Mouse (Mus musculus) ES-CJ7 (cell line): ENCODE results near the gene Gm42517.
A peak's percentile ranks its signal among the peaks of the same experiment; 100 is the strongest.

Experiments used
- DNase-seq: peaks from one replicate; pipeline ENCODE4 v3.0.0; 2011; ENCODE audit warnings: low read depth, low spot score

Gene Gm42517

GRCm38 (mm10) chr5:108367871-108368332 lies at the start of gene Gm42517:
TSS of gene Gm42517 (minus strand) at chr5:108367922.
- peak; percentile 36 for DNase-seq

GRCm38 (mm10) chr5:108414711-108415110 lies 47.0 kb upstream of the Gm42517 start:
- no peak for DNase-seq

GRCm38 (mm10) chr5:108406977-108407376 lies 39.3 kb upstream of the Gm42517 start:
- no peak for DNase-seq

- no peak for DNase-seq
These were observed 37.7 kb upstream of the Gm42517 start for GRCm38 (mm10) chr5:108405460-108405859.

GRCm38 (mm10) chr5:108403453-108403852 lies 35.7 kb upstream of the Gm42517 start:
- DNase-seq, result no peak

GRCm38 (mm10) chr5:108389744-108390143 lies 22.0 kb upstream of the Gm42517 start:
- DNase-seq, result no peak

- DNase-seq, result no peak
These were observed 20.5 kb upstream of the Gm42517 start, which contains the start of gene Pde6b for GRCm38 (mm10) chr5:108388201-108388600. TSS of gene Pde6b (plus strand) at chr5:108388391.

GRCm38 (mm10) chr5:108386449-108386848 lies 18.7 kb upstream of the Gm42517 start:
- DNase-seq, result no peak

- DNase-seq, result no peak
These were observed 17.9 kb upstream of the Gm42517 start for GRCm38 (mm10) chr5:108385632-108386031.

- no peak for DNase-seq
These were observed 10.6 kb upstream of the Gm42517 start for GRCm38 (mm10) chr5:108378346-108378745.

GRCm38 (mm10) chr5:108376059-108376458 lies 8.3 kb upstream of the Gm42517 start:
- DNase-seq, result no peak

- no peak for DNase-seq
These were observed 6.4 kb upstream of the Gm42517 start for GRCm38 (mm10) chr5:108374079-108374478.

- peak; percentile 8 for DNase-seq
These were observed 2.2 kb upstream of the Gm42517 start for GRCm38 (mm10) chr5:108369964-108370363.

- DNase-seq, result peak; percentile 64
These were observed 1.3 kb upstream of the Gm42517 start for GRCm38 (mm10) chr5:108368851-108369621.

- no peak for DNase-seq
These were observed 724 bp upstream of the Gm42517 start for GRCm38 (mm10) chr5:108368446-108368845.

GRCm38 (mm10) chr5:108366984-108367841 lies 509 bp downstream of the Gm42517 start:
- peak; percentile 58 for DNase-seq

- DNase-seq, result peak; percentile 6
These were observed 1.3 kb downstream of the Gm42517 start for GRCm38 (mm10) chr5:108366328-108366983.

- DNase-seq, result peak; percentile 64
These were observed 5.4 kb downstream of the Gm42517 start for GRCm38 (mm10) chr5:108362330-108362729.

- DNase-seq, result no peak
These were observed 7.5 kb downstream of the Gm42517 start for GRCm38 (mm10) chr5:108360211-108360610.

GRCm38 (mm10) chr5:108359491-108359890 lies 8.2 kb downstream of the Gm42517 start:
- DNase-seq, result no peak

GRCm38 (mm10) chr5:108357862-108358261 lies 9.9 kb downstream of the Gm42517 start:
- no peak for DNase-seq

GRCm38 (mm10) chr5:108354056-108354455 lies 13.7 kb downstream of the Gm42517 start:
- DNase-seq, result no peak
